Mouse (Mus musculus): ENCODE measurements around the gene Timm44. TPM values are rescaled to one million over a fixed set of nuclear protein-coding genes. Genes with fewer than 3 reads are reported as not detected.
"Not testable (repeated sequence)": the region's sequence is repeated elsewhere in the genome, so short reads cannot be mapped to it uniquely, and the experiment has no call there.

The Timm44 gene
- total RNA-seq, 2 experiments from 2014 or later, result 59.1 to 61.4 TPM

GRCm38 (mm10) chr8:4265160-4265914, 10.4 kb downstream of the Timm44 start:
- DNase-seq (ENCODE audit: low spot score in 2 of 2), result no peak

GRCm38 (mm10) chr8:4263105-4263791, 12.5 kb downstream of the Timm44 start:
- DNase-seq (ENCODE audit: low spot score in 2 of 2), result no peak

GRCm38 (mm10) chr8:4259805-4260170, 15.9 kb downstream of the Timm44 start:
- no peak for DNase-seq (ENCODE audit: low spot score in 2 of 2)

- DNase-seq (ENCODE audit: low spot score in 2 of 2), result peak; percentile 93 to 96
Observed at GRCm38 (mm10) chr8:4259125-4259804, 16.4 kb downstream of the Timm44 start, which contains the start of gene Ctxn1. Ctxn1 (minus strand) TSS chr8:4259274.

GRCm38 (mm10) chr8:4258678-4259077, 17.0 kb downstream of the Timm44 start:
- DNase-seq (ENCODE audit: low spot score in 2 of 2), result peak in 1 of 2 experiments; percentile 56

GRCm38 (mm10) chr8:4258233-4258632, 17.5 kb downstream of the Timm44 start:
- peak; percentile 81 to 87 for DNase-seq (ENCODE audit: low spot score in 2 of 2)

- DNase-seq (ENCODE audit: low spot score in 2 of 2), result peak in 1 of 2 experiments; percentile 52
Observed at GRCm38 (mm10) chr8:4257350-4257749, 18.4 kb downstream of the Timm44 start.

- peak; percentile 87 to 93 for DNase-seq (ENCODE audit: low spot score in 2 of 2)
Observed at GRCm38 (mm10) chr8:4256911-4257310, 18.8 kb downstream of the Timm44 start.

GRCm38 (mm10) chr8:4255471-4255870, 20.2 kb downstream of the Timm44 start:
- not testable (repeated sequence) for DNase-seq (ENCODE audit: low spot score in 2 of 2)

GRCm38 (mm10) chr8:4254001-4254400, 21.7 kb downstream of the Timm44 start:
- peak in 1 of 2 experiments; percentile 70 for DNase-seq (ENCODE audit: low spot score in 2 of 2)

- DNase-seq (ENCODE audit: low spot score in 2 of 2), result peak; percentile 93 to 96
Observed at GRCm38 (mm10) chr8:4252934-4253841, 22.5 kb downstream of the Timm44 start, which contains the start of gene Snapc2. Snapc2 (plus strand) TSS chr8:4253080.

GRCm38 (mm10) chr8:4252116-4252760, 23.5 kb downstream of the Timm44 start:
- no peak for DNase-seq (ENCODE audit: low spot score in 2 of 2)

- DNase-seq (ENCODE audit: low spot score in 2 of 2), result peak; percentile 80 to 91
Observed at GRCm38 (mm10) chr8:4250306-4250970, 25.3 kb downstream of the Timm44 start.

GRCm38 (mm10) chr8:4249213-4249612, 26.5 kb downstream of the Timm44 start:
- DNase-seq (ENCODE audit: low spot score in 2 of 2), result no peak

- DNase-seq (ENCODE audit: low spot score in 2 of 2), result no peak
Observed at GRCm38 (mm10) chr8:4247951-4248540, 27.7 kb downstream of the Timm44 start, which contains the start of gene Tgfbr3l. Tgfbr3l (plus strand) TSS chr8:4248214.

- no peak for DNase-seq (ENCODE audit: low spot score in 2 of 2)
Observed at GRCm38 (mm10) chr8:4247241-4247640, 28.5 kb downstream of the Timm44 start.

GRCm38 (mm10) chr8:4245737-4246136, 30.0 kb downstream of the Timm44 start:
- no peak for DNase-seq (ENCODE audit: low spot score in 2 of 2)

GRCm38 (mm10) chr8:4245061-4245460, 30.7 kb downstream of the Timm44 start:
- DNase-seq (ENCODE audit: low spot score in 2 of 2), result no peak
